Mouse (Mus musculus): ENCODE measurements around the gene Cd69.

GRCm38 (mm10) chr6:129316463-129316862 is 41.2 kb upstream of the Cd69 start:
- no peak for TF ChIP-seq CTCF (IDR thresholded peaks at IDR 0.05 in 2 of 3, conservative IDR thresholded peaks at IDR 0.05 in 1 of 3; ENCODE audit: control insufficient read depth in 1 of 3, insufficient read depth in 1 of 3, low read depth in 2 of 3, low read length in 3 of 3, poor library complexity in 1 of 3, severe bottlenecking in 1 of 3)
- TF ChIP-seq ZNF384 (IDR thresholded peaks at IDR 0.05; ENCODE audit: low read depth, low read length) = no peak
- no peak for TF ChIP-seq CHD1 (IDR thresholded peaks at IDR 0.05; ENCODE audit: low read depth, low read length)
- TF ChIP-seq USF1 (IDR thresholded peaks at IDR 0.05; ENCODE audit: low read depth, low read length) = no peak
- TF ChIP-seq NELFE (IDR thresholded peaks at IDR 0.05; ENCODE audit: low read depth, low read length) = no peak
- TF ChIP-seq POLR2AphosphoS5 (IDR thresholded peaks at IDR 0.05; ENCODE audit: borderline replicate concordance, low read depth, low read length) = no peak
- TF ChIP-seq EP300 (IDR thresholded peaks at IDR 0.05; ENCODE audit: low read depth in 1 of 2, low read length in 2 of 2) = no peak
- no peak for TF ChIP-seq SIN3A (IDR thresholded peaks at IDR 0.05; ENCODE audit: low read length)
- no peak for TF ChIP-seq TAL1 (IDR thresholded peaks at IDR 0.05; ENCODE audit: low read length)
- no peak for TF ChIP-seq TCF12 (IDR thresholded peaks at IDR 0.05; ENCODE audit: low read depth, low read length)
